Mouse (Mus musculus) layer of hippocampus, adult 8-10 months (tissue): Measurements from ENCODE around the gene Ebpl. TPM values are rescaled to one million over a fixed set of nuclear protein-coding genes. Genes with fewer than 3 reads are reported as not detected.

Source experiments
- total RNA-seq, 4 experiments: library from RNA; stranded (reverse); gene quantifications; 2 replicates each; pipeline ENCODE4 v1.2.4; 2022

Gene Ebpl
- total RNA-seq, 4 experiments from 2014 or later = 5.9 to 7.0 (median 6.4) TPM

Other genes starting within 250 kb of the Ebpl start
- 10 to 100 TPM; 48.3 to 59.5 (median 52.5) TPM for gene Sacs, start 222.0 kb downstream of the Ebpl start, total RNA-seq
- gene Sgcg, start 101.9 kb downstream of the Ebpl start, total RNA-seq = under 1 TPM in 2 of 4 experiments, not detected in 2; 0.43 to 0.74 TPM
- 1 to 10 TPM in 2 of 4 experiments, under 1 TPM in 2; 0.35 to 4.4 (median 2.2) TPM for gene Arl11, start 50.7 kb downstream of the Ebpl start, total RNA-seq
- 10 to 100 TPM; 67.0 to 79.4 (median 71.3) TPM for gene Kpna3, start 79.4 kb upstream of the Ebpl start, total RNA-seq
- 10 to 100 TPM; 45.9 to 52.8 (median 49.5) TPM for gene Spryd7, start 196.4 kb upstream of the Ebpl start, total RNA-seq
- gene Trim13, start 237.8 kb upstream of the Ebpl start, total RNA-seq = 10 to 100 TPM; 11.3 to 15.1 (median 14.5) TPM
- 1 to 10 TPM in 1 of 4 experiments, under 1 TPM in 3; 0.43 to 1.5 (median 0.71) TPM for gene Kcnrg, start 247.0 kb upstream of the Ebpl start, total RNA-seq